Mouse (Mus musculus): ENCODE measurements around the gene Fxyd3. TPM values are rescaled to one million over a fixed set of nuclear protein-coding genes. Genes with fewer than 3 reads are reported as not detected.

Fxyd3 gene
- polyA plus RNA-seq, 1 experiment from 2014 or later = 19.0 TPM

GRCm38 (mm10) chr7:31028609-31029008 lies 47.9 kb downstream of the Fxyd3 start:
- H3K4me3 ChIP-seq (ENCODE audit: low read length) = no peak overlapping the region
- 67% methylated on average over 8 of the region's 8 CpGs for WGBS

More at GRCm38 (mm10) chr7:31028609-31029008, 47.9 kb downstream of the Fxyd3 start:
- Histone ChIP-seq H3K36me3 (ENCODE audit: insufficient read depth, low read length) (no peaks in the 10 kb centered on the region), H3K27me3 (ENCODE audit: insufficient read depth, low read length) (no peaks in the 10 kb centered on the region), H3K9ac (replicated peaks; ENCODE audit: low read length) (no peak overlapping the region), H3K9me3 (ENCODE audit: low read length) (no peaks in the 10 kb centered on the region), H3K27ac (ENCODE audit: low read length) (no peak overlapping the region), H3K4me1 (ENCODE audit: insufficient read depth, low read length) (no peaks in the 10 kb centered on the region), H3K4me2 (replicated peaks; ENCODE audit: low read depth, low read length) (no peak overlapping the region)
- ATAC-seq (ENCODE audit: low FRiP score, low TSS enrichment) = no peak

Small RNA genes lying within 50 kb of the gene (microRNA-seq; reads per million reads assigned to microRNA genes)
- not detected for gene Mir7050

Other genes with a start within 250 kb of the Fxyd3 start
- 0.12 and 0.24 TPM in 2 replicates for gene Ffar3, start 220.5 kb downstream of the Fxyd3 start, polyA plus RNA-seq (2015; fragmentation: Nextera tagmentation; extraction: Ambion mirVana)
- gene Ffar1, start 215.1 kb downstream of the Fxyd3 start, polyA plus RNA-seq (2015; fragmentation: Nextera tagmentation; extraction: Ambion mirVana) = not detected in 2 replicates
- gene Cd22, start 196.4 kb downstream of the Fxyd3 start, polyA plus RNA-seq (2015; fragmentation: Nextera tagmentation; extraction: Ambion mirVana) = 0.19 and 0.29 TPM in 2 replicates
- 0.59 and 0.74 TPM in 2 replicates for gene Mag, start 161.8 kb downstream of the Fxyd3 start, polyA plus RNA-seq (2015; fragmentation: Nextera tagmentation; extraction: Ambion mirVana)
- gene Hamp2, start 152.0 kb downstream of the Fxyd3 start, polyA plus RNA-seq (2015; fragmentation: Nextera tagmentation; extraction: Ambion mirVana) = not detected in 2 replicates
- not detected in 2 replicates for gene Hamp, start 132.7 kb downstream of the Fxyd3 start, polyA plus RNA-seq (2015; fragmentation: Nextera tagmentation; extraction: Ambion mirVana)
- 19.8 and 25.3 TPM in 2 replicates for gene Usf2, start 119.9 kb downstream of the Fxyd3 start, polyA plus RNA-seq (2015; fragmentation: Nextera tagmentation; extraction: Ambion mirVana)
- 72.5 and 73.5 TPM in 2 replicates for gene Lsr, start 103.2 kb downstream of the Fxyd3 start, polyA plus RNA-seq (2015; fragmentation: Nextera tagmentation; extraction: Ambion mirVana)
- gene Fam187b, start 102.9 kb downstream of the Fxyd3 start, polyA plus RNA-seq (2015; fragmentation: Nextera tagmentation; extraction: Ambion mirVana) = 8.0 and 9.0 TPM in 2 replicates
- gene Fxyd5, start 34.2 kb downstream of the Fxyd3 start, polyA plus RNA-seq (2015; fragmentation: Nextera tagmentation; extraction: Ambion mirVana) = 32.6 and 34.0 TPM in 2 replicates
- 11.1 and 11.4 TPM in 2 replicates for gene Fxyd7, start 25.2 kb downstream of the Fxyd3 start, polyA plus RNA-seq (2015; fragmentation: Nextera tagmentation; extraction: Ambion mirVana)
- gene Fxyd1, start 19.5 kb downstream of the Fxyd3 start, polyA plus RNA-seq (2015; fragmentation: Nextera tagmentation; extraction: Ambion mirVana) = 45.7 and 48.3 TPM in 2 replicates
- 0.32 and 0.33 TPM in 2 replicates for gene Lgi4, start 17.4 kb downstream of the Fxyd3 start, polyA plus RNA-seq (2015; fragmentation: Nextera tagmentation; extraction: Ambion mirVana)
- gene Hpn, start 38.6 kb upstream of the Fxyd3 start, polyA plus RNA-seq (2015; fragmentation: Nextera tagmentation; extraction: Ambion mirVana) = 72.9 and 77.0 TPM in 2 replicates
- gene Scn1b, start 50.3 kb upstream of the Fxyd3 start, polyA plus RNA-seq (2015; fragmentation: Nextera tagmentation; extraction: Ambion mirVana) = 1.4 and 1.8 TPM in 2 replicates
- 73.3 and 73.4 TPM in 2 replicates for gene Gramd1a, start 79.2 kb upstream of the Fxyd3 start, polyA plus RNA-seq (2015; fragmentation: Nextera tagmentation; extraction: Ambion mirVana)
- gene Scgb2b2, start 213.8 kb upstream of the Fxyd3 start, polyA plus RNA-seq (2015; fragmentation: Nextera tagmentation; extraction: Ambion mirVana) = not detected in 2 replicates
- not detected in 2 replicates for gene Scgb1b2, start 215.1 kb upstream of the Fxyd3 start, polyA plus RNA-seq (2015; fragmentation: Nextera tagmentation; extraction: Ambion mirVana)

Data from kidney, embryonic 16.5 days (tissue).